Mouse (Mus musculus) liver, postnatal 0 days (tissue): ENCODE data around the gene Smurf1. TPM values are rescaled to one million over a fixed set of nuclear protein-coding genes. Genes with fewer than 3 reads are reported as not detected.

Experiments used
- ATAC-seq: fragments of 200-750 bp; cut with Nextera tagmentation; 2 replicates; pipeline ENCODE4 v1.8.0; 2017; ENCODE audit warnings: mild to moderate bottlenecking, moderate library complexity
- DNase-seq: peaks from one replicate; pipeline ENCODE4 v3.0.0-alpha.2; 2016
- H3K27ac ChIP-seq: fragments of 300-500 bp; sonication (generic); 2 replicates; pipeline ENCODE4 v1.5.1; 2014; ENCODE audit warnings: antibody characterized with exemption, moderate library complexity, mild to moderate bottlenecking, low read depth
- H3K27me3 ChIP-seq: fragments of 300-500 bp; sonication (generic); 2 replicates; pipeline ENCODE4 v1.6.1; 2014; ENCODE audit warnings: low read length, control low read depth, mixed read lengths; ENCODE audit not compliant: insufficient read depth
- H3K36me3 ChIP-seq: fragments of 300-500 bp; sonication (generic); replicated peaks from 2 replicates; pipeline ENCODE4 v1.6.1; 2014; ENCODE audit warnings: mild to moderate bottlenecking, control low read depth, low read length, moderate library complexity, mixed read lengths; ENCODE audit not compliant: insufficient read depth
- H3K4me1 ChIP-seq: fragments of 300-500 bp; sonication (generic); 2 replicates; pipeline ENCODE4 v1.6.1; 2014; ENCODE audit warnings: antibody characterized with exemption, mild to moderate bottlenecking, control low read depth; ENCODE audit not compliant: insufficient read depth
- H3K4me2 ChIP-seq: fragments of 300-500 bp; sonication (generic); 2 replicates; pipeline ENCODE4 v1.6.1; 2014; ENCODE audit warnings: low read depth, mild to moderate bottlenecking, low read length, moderate library complexity, mixed read lengths
- H3K4me3 ChIP-seq: fragments of 300-500 bp; sonication (generic); 2 replicates; pipeline ENCODE4 v1.5.1; 2014; ENCODE audit warnings: low read depth, low read length
- H3K9ac ChIP-seq: fragments of 300-500 bp; sonication (generic); replicated peaks from 2 replicates; pipeline ENCODE4 v1.6.1; 2014; ENCODE audit warnings: mild to moderate bottlenecking, moderate library complexity
- H3K9me3 ChIP-seq: fragments of 300-500 bp; sonication (generic); 2 replicates; pipeline ENCODE4 v1.6.1; 2016; ENCODE audit warnings: mild to moderate bottlenecking, control low read depth, low read length, mixed read lengths
- CTCF ChIP-seq: sonication (generic); IDR thresholded peaks from 2 replicates; pipeline ENCODE4 v1.5.1; 2016; ENCODE audit warnings: antibody characterized with exemption, low read depth
- EP300 ChIP-seq: IDR thresholded peaks from 2 replicates; pipeline ENCODE4 v1.6.1; 2016; ENCODE audit warnings: antibody characterized with exemption, low read depth, mild to moderate bottlenecking
- whole genome bisulfite sequencing: fragments of 180-500 bp; shearing (Covaris S2); extraction: QIAGEN DNeasy Blood & Tissue Kit; methylation state at CpG from one replicate; pipeline ENCODE4 v1.1.7; 2014; ENCODE audit not compliant: insufficient replicate concordance; 5-methylcytosine and 5-hydroxymethylcytosine counted together
- polyA plus RNA-seq: library from polyadenylated mRNA; unstranded; fragments of >200 nt; fragmentation: Nextera tagmentation; extraction: Ambion mirVana; gene quantifications from 2 replicates; pipeline ENCODE4 v1.2.1, GENCODE M21; 2015

The Smurf1 gene
- polyA plus RNA-seq, 1 experiment from 2014 or later: 2.2 TPM

GRCm38 (mm10) chr5:144875892-144876291 lies 89.8 kb downstream of the Smurf1 start:
- Histone ChIP-seq H3K27me3 (no peaks in the 10 kb centered on the region), H3K9ac (no peak overlapping the region), H3K4me3 (no peak overlapping the region), H3K4me1 (peaks cover 3% of the 10 kb centered on the region; the same call in 1 of the 2 replicates), H3K27ac (no peak overlapping the region), H3K4me2 (no peak overlapping the region), H3K9me3 (no peaks in the 10 kb centered on the region), H3K36me3 (peaks cover 12% of the 10 kb centered on the region; the same call in 1 of the 2 replicates)
- ATAC-seq (peak; percentile 58), DNase-seq (peak; percentile 73)
- TF ChIP-seq EP300 (no peak), CTCF (peak; percentile 97)
- WGBS: 6% methylated on average over 13 of the region's 13 CpGs

GRCm38 (mm10) chr5:144875227-144875626 lies 90.4 kb downstream of the Smurf1 start:
- H3K9ac ChIP-seq: no peak overlapping the region
- H3K4me3 ChIP-seq: no peak overlapping the region
- no peak overlapping the region for H3K27ac ChIP-seq
- H3K27me3 ChIP-seq: no peaks in the 10 kb centered on the region
- DNase-seq (no peak), ATAC-seq (no peak)
- no peaks in the 10 kb centered on the region for H3K9me3 ChIP-seq
- H3K4me1 ChIP-seq: peaks cover 3% of the 10 kb centered on the region; the same call in 1 of the 2 replicates
- TF ChIP-seq EP300 (no peak), CTCF (no peak)
- H3K4me2 ChIP-seq: no peak overlapping the region
- WGBS: 80% methylated on average over 6 of the region's 6 CpGs
- H3K36me3 ChIP-seq: peaks cover 8% of the 10 kb centered on the region; the same call in 1 of the 2 replicates

- Histone ChIP-seq H3K9ac (no peak overlapping the region), H3K4me2 (no peak overlapping the region), H3K4me1 (peaks cover 3% of the 10 kb centered on the region; the same call in 1 of the 2 replicates), H3K27me3 (no peaks in the 10 kb centered on the region), H3K27ac (no peak overlapping the region), H3K4me3 (no peak overlapping the region), H3K36me3 (no peaks in the 10 kb centered on the region), H3K9me3 (no peaks in the 10 kb centered on the region)
- TF ChIP-seq CTCF (no peak), EP300 (no peak)
- no peak for ATAC-seq
- WGBS: 80% methylated on average over 3 of the region's 3 CpGs
- DNase-seq: no peak
These were observed 92.8 kb downstream of the Smurf1 start for GRCm38 (mm10) chr5:144872867-144873266.

- WGBS: 69% methylated on average over 5 of the region's 5 CpGs
- H3K9me3 ChIP-seq: no peaks in the 10 kb centered on the region
- H3K9ac ChIP-seq: no peak overlapping the region
- no peaks in the 10 kb centered on the region for H3K27me3 ChIP-seq
- ATAC-seq (no peak), DNase-seq (no peak)
- H3K4me3 ChIP-seq: no peak overlapping the region
- H3K4me2 ChIP-seq: no peak overlapping the region
- TF ChIP-seq CTCF (no peak), EP300 (no peak)
- H3K4me1 ChIP-seq: peaks cover 3% of the 10 kb centered on the region; the same call in 1 of the 2 replicates
- no peak overlapping the region for H3K27ac ChIP-seq
- H3K36me3 ChIP-seq: no peaks in the 10 kb centered on the region
These were observed 93.3 kb downstream of the Smurf1 start for GRCm38 (mm10) chr5:144872326-144872725.

- ATAC-seq (no peak), DNase-seq (no peak)
- Histone ChIP-seq H3K4me1 (peaks cover 3% of the 10 kb centered on the region; the same call in 1 of the 2 replicates), H3K27ac (no peak overlapping the region), H3K9me3 (no peaks in the 10 kb centered on the region), H3K4me2 (no peak overlapping the region), H3K9ac (no peak overlapping the region), H3K27me3 (no peaks in the 10 kb centered on the region), H3K4me3 (no peak overlapping the region), H3K36me3 (no peaks in the 10 kb centered on the region)
- 66% methylated on average over 1 of the region's 1 CpGs for WGBS
- TF ChIP-seq EP300 (no peak), CTCF (peak; percentile 52)
These were observed 93.9 kb downstream of the Smurf1 start for GRCm38 (mm10) chr5:144871775-144872174.

GRCm38 (mm10) chr5:144870782-144871181 lies 94.9 kb downstream of the Smurf1 start:
- Histone ChIP-seq H3K27ac (no peak overlapping the region), H3K9ac (no peak overlapping the region), H3K9me3 (no peaks in the 10 kb centered on the region), H3K4me1 (peaks cover 3% of the 10 kb centered on the region; the same call in 1 of the 2 replicates), H3K4me2 (no peak overlapping the region), H3K4me3 (no peak overlapping the region), H3K27me3 (no peaks in the 10 kb centered on the region), H3K36me3 (no peaks in the 10 kb centered on the region)
- TF ChIP-seq CTCF: no peak
- WGBS: 39% methylated on average over 7 of the region's 7 CpGs
- DNase-seq: no peak
- ATAC-seq: no peak

- Histone ChIP-seq H3K4me3 (no peak overlapping the region), H3K27ac (no peak overlapping the region), H3K36me3 (no peaks in the 10 kb centered on the region), H3K9ac (no peak overlapping the region), H3K9me3 (no peaks in the 10 kb centered on the region), H3K27me3 (no peaks in the 10 kb centered on the region), H3K4me2 (no peak overlapping the region), H3K4me1 (peaks cover 3% of the 10 kb centered on the region; the same call in 1 of the 2 replicates)
- 67% methylated on average over 7 of the region's 7 CpGs for WGBS
- ATAC-seq (no peak), DNase-seq (no peak)
- no peak for TF ChIP-seq EP300
- no peak for TF ChIP-seq CTCF
These were observed 96.2 kb downstream of the Smurf1 start for GRCm38 (mm10) chr5:144869466-144869865.
